Mouse (Mus musculus) megakaryocyte, embryonic 14.5 days (primary cell): ENCODE measurements around the gene Gpr75.

Source experiments
- FLI1 ChIP-seq: IDR thresholded peaks from 2 replicates; pipeline ENCODE4 v1.6.1; 2012; ENCODE audit warnings: low read length, inconsistent platforms, mixed read lengths
- GATA1 ChIP-seq: IDR thresholded peaks from 3 replicates; pipeline ENCODE4 v1.6.1; 2012; ENCODE audit warnings: mixed read lengths, low read length, inconsistent platforms, borderline replicate concordance

DNA sequence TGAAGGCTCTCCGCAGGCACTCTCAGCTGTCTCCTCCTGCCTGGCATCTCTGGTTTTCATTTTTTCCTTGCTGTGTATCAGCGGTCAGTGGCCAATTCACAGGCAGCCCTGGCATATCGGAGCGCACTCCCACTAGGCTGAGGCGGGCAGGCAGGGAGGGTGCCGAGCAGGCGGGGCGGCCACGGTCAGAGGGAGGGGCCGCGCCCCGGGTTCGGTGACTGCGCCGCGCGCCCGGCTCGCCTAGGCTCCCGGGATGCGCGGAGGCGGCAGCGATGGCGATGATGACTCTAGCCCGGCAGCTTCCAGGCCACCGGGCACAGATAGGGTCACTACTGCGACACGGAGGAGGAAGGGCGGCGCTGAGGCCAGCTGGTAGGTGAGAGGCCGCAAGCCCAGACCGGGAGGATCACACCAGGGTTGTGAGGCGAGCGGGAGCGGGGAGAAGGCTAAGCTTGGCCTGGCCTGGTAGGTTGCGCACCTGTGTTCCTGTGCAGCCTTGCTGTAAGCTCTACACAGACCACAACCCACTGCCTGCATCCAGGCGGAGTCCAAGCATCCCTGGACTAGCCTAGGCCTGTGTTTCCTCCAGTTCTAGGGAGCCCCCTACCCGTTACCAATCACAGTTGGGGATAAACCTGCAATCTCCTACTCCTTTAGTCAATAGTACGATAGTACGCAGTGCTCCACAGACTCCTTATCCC, at the start of gene Gpr75, which contains the start of gene Asb3:
- no peak for TF ChIP-seq GATA1
- TF ChIP-seq FLI1: no peak
